ENCODE assay signal across 8 mouse cellular contexts in genomic region chr3:27155051-27155855, GRCm38 (mm10). TPM values are rescaled to one million over a fixed set of nuclear protein-coding genes. Genes with fewer than 3 reads are reported as not detected.
DNase-seq lines count a peak whose midpoint lies in the region; TF ChIP-seq lines count a peak whose summit lies in the region.

No protein-coding gene starts in this region.

- no peaks in the 10 kb centered on the region for H3K36me3 ChIP-seq in testis, adult 2 months (ENCODE audit: control insufficient read depth, insufficient read depth, low read length)

- H3K4me1 ChIP-seq in testis, adult 2 months (ENCODE audit: control insufficient read depth, insufficient read depth, low read length), result peaks cover 7% of the 10 kb centered on the region
- peaks cover 5% of the 10 kb centered on the region; the same call in 1 of the 2 replicates for H3K4me1 ChIP-seq in embryonic fibroblast, embryonic 13.5 days (ENCODE audit: control insufficient read depth, insufficient read depth, low read length)

- no peak for DNase-seq in testis, postnatal 10 days (ENCODE audit: low spot score)
- peak; percentile 77 for DNase-seq in kidney, postnatal 14 days
- DNase-seq in lung, postnatal 4 days, result peak; percentile 49 to 78
- DNase-seq in left cerebral cortex, postnatal 36 days (ENCODE audit: low spot score in 2 of 2), result no peak
- DNase-seq in left cerebral cortex, adult 18-20 months (ENCODE audit: low spot score in 2 of 2), result no peak
- no peak for DNase-seq in cerebellum, postnatal 25 days

- no peak for TF ChIP-seq POLR2A in testis, adult 2 months (IDR thresholded peaks at IDR 0.05; ENCODE audit: control insufficient read depth, low read depth, low read length)
- 0 out of 2 replicates have a peak, but pooled peaks have one; percentile 24 for TF ChIP-seq POLR2A in embryonic fibroblast, embryonic 13.5 days (IDR thresholded peaks at IDR 0.05; ENCODE audit: low read depth, low read length)

- intact Hi-C loops in left cerebral cortex, postnatal 36 days (cut with DNase I), result no loop called here

- TF ChIP-seq CTCF in testis, adult 2 months (IDR thresholded peaks at IDR 0.05; ENCODE audit: control insufficient read depth, insufficient read depth, insufficient replicate concordance, low read depth, low read length), result no peak
- no peak for TF ChIP-seq CTCF in embryonic fibroblast, embryonic 13.5 days (IDR thresholded peaks at IDR 0.05; ENCODE audit: borderline replicate concordance, insufficient read depth, low read length)

- H3K4me3 ChIP-seq in testis, adult 2 months (ENCODE audit: control insufficient read depth, low read depth, low read length), result peak overlapping the region; percentile 55
- H3K4me3 ChIP-seq in embryonic fibroblast, embryonic 13.5 days (ENCODE audit: insufficient read depth, low read length), result no peak overlapping the region

- peak overlapping the region; percentile 66 for H3K27ac ChIP-seq in testis, adult 2 months (ENCODE audit: control insufficient read depth, insufficient read depth, low read depth, low read length)
- peak overlapping the region; percentile 77 for H3K27ac ChIP-seq in embryonic fibroblast, embryonic 13.5 days (ENCODE audit: insufficient read depth, low read length)

- no peaks in the 10 kb centered on the region for H3K27me3 ChIP-seq in testis, adult 2 months (ENCODE audit: control insufficient read depth, insufficient read depth, low read length)

RNA-seq across cellular contexts. Expression of gene Ect2, which starts 1.6 kb away (rescaled TPM):
- 11.5 and 11.9 TPM in 2 replicates for polyA plus RNA-seq in testis, adult 2 months (2012; rRNA removed)
- 34.2 and 62.2 TPM in 2 replicates for polyA plus RNA-seq in embryonic fibroblast, embryonic 13.5 days (2011; ENCODE audit: insufficient read length, low read depth, missing spikeins)
- 1 to 10 TPM in 1 of 2 experiments, under 1 TPM in 1; 0.96 to 1.1 TPM for total RNA-seq in left cerebral cortex, postnatal 36 days (2021)
- 1 to 10 TPM in 1 of 2 experiments, under 1 TPM in 1; 0.30 to 1.1 TPM for total RNA-seq in left cerebral cortex, adult 18-20 months (2021)

RNA-seq across cellular contexts. Expression of gene Nceh1, which starts 27.5 kb away (rescaled TPM):
- polyA plus RNA-seq in testis, adult 2 months (2012; rRNA removed), result 1.3 and 2.4 TPM in 2 replicates
- polyA plus RNA-seq in embryonic fibroblast, embryonic 13.5 days (2011; ENCODE audit: insufficient read length, low read depth, missing spikeins), result 5.3 TPM in 2 replicates
- 100 to 1,000 TPM; 111 to 126 TPM for total RNA-seq in left cerebral cortex, postnatal 36 days (2021)
- 100 to 1,000 TPM; 114 to 130 TPM for total RNA-seq in left cerebral cortex, adult 18-20 months (2021)

Comparison
In these comparisons a context has a peak if more than half of its experiments do, and no peak if none do; other contexts are left out.
1. DNase-seq: peak in kidney, postnatal 14 days (single experiment) and lung, postnatal 4 days (2 of 2); none in testis, postnatal 10 days (single experiment), left cerebral cortex, postnatal 36 days (0 of 2), left cerebral cortex, adult 18-20 months (0 of 2) and cerebellum, postnatal 25 days (0 of 2).